Mouse (Mus musculus) spleen, postnatal 4 days (tissue): ENCODE results near the gene Gm29735.
"Not testable (repeated sequence)": the region's sequence is repeated elsewhere in the genome, so short reads cannot be mapped to it uniquely, and the experiment has no call there.

Source experiments
- DNase-seq, 2 experiments: peaks; one replicate each; pipeline ENCODE4 v3.0.0; 2022; ENCODE audit warnings: low spot score in 2 of 2

The Gm29735 gene

GRCm38 (mm10) chr7:142128843-142129242, 28.1 kb downstream of the Gm29735 start:
- no peak for DNase-seq

DNA sequence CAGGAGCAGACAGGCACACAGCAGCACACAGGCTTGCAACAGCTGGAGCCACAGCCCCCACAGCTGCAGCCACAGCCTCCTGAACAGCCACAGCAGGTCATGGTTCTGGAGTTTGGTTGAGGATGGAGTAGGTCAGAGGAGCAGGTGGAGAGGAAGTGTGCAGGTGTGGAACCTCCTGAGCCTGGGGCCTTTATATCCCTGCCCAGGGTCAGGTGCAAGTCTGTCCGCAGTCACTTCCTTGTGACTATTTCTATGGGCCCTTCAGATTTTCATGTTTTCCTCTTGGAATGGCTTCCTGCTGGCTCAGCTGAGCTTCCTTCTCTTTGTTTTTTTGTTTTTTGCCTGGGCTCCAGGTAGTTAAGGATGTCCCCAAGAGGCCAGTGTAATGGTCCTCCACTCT, 36.3 kb downstream of the Gm29735 start, which contains the start of gene Gm45618:
Gene Gm45618, minus strand, starts transcription at position 101 of the 400 bp plus-strand sequence.
- DNase-seq = not testable (repeated sequence)

- DNase-seq = no peak
These were observed 37.3 kb downstream of the Gm29735 start for GRCm38 (mm10) chr7:142119632-142120031.
